Mouse (Mus musculus): Measurements from ENCODE around the gene Platr25. TPM values are rescaled to one million over a fixed set of nuclear protein-coding genes. Genes with fewer than 3 reads are reported as not detected.
"Not testable (repeated sequence)": the region's sequence is repeated elsewhere in the genome, so short reads cannot be mapped to it uniquely, and the experiment has no call there.

The Platr25 gene
- not detected in 2 replicates for total RNA-seq (2014; fragmentation: Nextera tagmentation)
- total RNA-seq (2017), result 0.29 and 0.49 TPM in 2 replicates
- polyA plus RNA-seq (2012), result not detected in 2 replicates

- DNase-seq (ENCODE audit: low spot score); H3K9me3 ChIP-seq (replicated peaks); ATAC-seq (ENCODE audit: extremely low read depth, insufficient number of reproducible peaks, low FRiP score, poor library complexity, severe bottlenecking); H3K27me3 ChIP-seq (ENCODE audit: insufficient read depth, low read length); H3K36me3 ChIP-seq (replicated peaks); H3K4me1 ChIP-seq (ENCODE audit: insufficient read depth, low read depth, low read length): not testable (repeated sequence)
- peak within 1 kb of the TSS; percentile 33; the same call in 1 of the 2 replicates for H3K4me3 ChIP-seq (ENCODE audit: low read depth, low read length)
Measured at GRCm38 (mm10) chr13:62760432-62761415, at the start of gene Platr25. Gene Platr25, minus strand, starts transcription at chr13:62760709.

GRCm38 (mm10) chr13:62807981-62808380 lies 47.5 kb upstream of the Platr25 start:
- ATAC-seq (ENCODE audit: extremely low read depth, insufficient number of reproducible peaks, low FRiP score, poor library complexity, severe bottlenecking); H3K4me3 ChIP-seq (ENCODE audit: low read depth, low read length); H3K9me3 ChIP-seq (replicated peaks); H3K4me1 ChIP-seq (ENCODE audit: insufficient read depth, low read depth, low read length); H3K36me3 ChIP-seq (replicated peaks); DNase-seq (ENCODE audit: low spot score); H3K27me3 ChIP-seq (ENCODE audit: insufficient read depth, low read length): not testable (repeated sequence)

- not testable (repeated sequence) for DNase-seq (ENCODE audit: low spot score); ATAC-seq (ENCODE audit: extremely low read depth, insufficient number of reproducible peaks, low FRiP score, poor library complexity, severe bottlenecking); H3K4me1 ChIP-seq (ENCODE audit: insufficient read depth, low read depth, low read length); H3K9me3 ChIP-seq (replicated peaks); H3K36me3 ChIP-seq (replicated peaks); H3K4me3 ChIP-seq (ENCODE audit: low read depth, low read length); H3K27me3 ChIP-seq (ENCODE audit: insufficient read depth, low read length)
Measured at GRCm38 (mm10) chr13:62786135-62786493, 25.6 kb upstream of the Platr25 start.

- not testable (repeated sequence) for DNase-seq (ENCODE audit: low spot score); H3K36me3 ChIP-seq (replicated peaks); H3K27me3 ChIP-seq (ENCODE audit: insufficient read depth, low read length); ATAC-seq (ENCODE audit: extremely low read depth, insufficient number of reproducible peaks, low FRiP score, poor library complexity, severe bottlenecking); H3K9me3 ChIP-seq (replicated peaks); H3K4me3 ChIP-seq (ENCODE audit: low read depth, low read length); H3K4me1 ChIP-seq (ENCODE audit: insufficient read depth, low read depth, low read length)
Measured at GRCm38 (mm10) chr13:62785199-62786134, 25.0 kb upstream of the Platr25 start, which contains the start of gene Gm5141. Gene Gm5141, minus strand, starts transcription at chr13:62785808.

GRCm38 (mm10) chr13:62763806-62764205 lies 3.3 kb upstream of the Platr25 start:
- H3K36me3 ChIP-seq (replicated peaks); DNase-seq (ENCODE audit: low spot score); H3K4me3 ChIP-seq (ENCODE audit: low read depth, low read length); H3K9me3 ChIP-seq (replicated peaks); H3K4me1 ChIP-seq (ENCODE audit: insufficient read depth, low read depth, low read length); ATAC-seq (ENCODE audit: extremely low read depth, insufficient number of reproducible peaks, low FRiP score, poor library complexity, severe bottlenecking); H3K27me3 ChIP-seq (ENCODE audit: insufficient read depth, low read length): not testable (repeated sequence)

- no peaks in the 10 kb centered on the region for H3K36me3 ChIP-seq (replicated peaks)
- no peak for TF ChIP-seq CTCF (IDR thresholded peaks at IDR 0.05; ENCODE audit: low read depth, low read length)
- TF ChIP-seq GATA1 (IDR thresholded peaks at IDR 0.05; ENCODE audit: borderline replicate concordance, low read length), result no peak
- no peak for TF ChIP-seq GATA2 (IDR thresholded peaks at IDR 0.05; ENCODE audit: borderline replicate concordance, low read depth, low read length)
- no peaks in the 10 kb centered on the region for H3K9me3 ChIP-seq (replicated peaks)
- H3K27me3 ChIP-seq (ENCODE audit: insufficient read depth, low read length), result no peaks in the 10 kb centered on the region
- no peak for DNase-seq (ENCODE audit: low spot score)
- ATAC-seq (ENCODE audit: extremely low read depth, insufficient number of reproducible peaks, low FRiP score, poor library complexity, severe bottlenecking), result no peak
- no peaks in the 10 kb centered on the region for H3K4me1 ChIP-seq (ENCODE audit: insufficient read depth, low read depth, low read length)
- no peak overlapping the region for H3K4me3 ChIP-seq (ENCODE audit: low read depth, low read length)
Measured at GRCm38 (mm10) chr13:62733322-62733721, 27.2 kb downstream of the Platr25 start.

GRCm38 (mm10) chr13:62712611-62713010 lies 47.9 kb downstream of the Platr25 start:
- not testable (repeated sequence) for H3K4me1 ChIP-seq (ENCODE audit: insufficient read depth, low read depth, low read length); DNase-seq (ENCODE audit: low spot score); H3K9me3 ChIP-seq (replicated peaks); H3K27me3 ChIP-seq (ENCODE audit: insufficient read depth, low read length); ATAC-seq (ENCODE audit: extremely low read depth, insufficient number of reproducible peaks, low FRiP score, poor library complexity, severe bottlenecking); H3K36me3 ChIP-seq (replicated peaks); H3K4me3 ChIP-seq (ENCODE audit: low read depth, low read length)

GRCm38 (mm10) chr13:62685287-62685648 lies 75.2 kb downstream of the Platr25 start:
- H3K27me3 ChIP-seq (ENCODE audit: insufficient read depth, low read length); H3K9me3 ChIP-seq (replicated peaks); H3K4me1 ChIP-seq (ENCODE audit: insufficient read depth, low read depth, low read length); ATAC-seq (ENCODE audit: extremely low read depth, insufficient number of reproducible peaks, low FRiP score, poor library complexity, severe bottlenecking); DNase-seq (ENCODE audit: low spot score); H3K36me3 ChIP-seq (replicated peaks); H3K4me3 ChIP-seq (ENCODE audit: low read depth, low read length): not testable (repeated sequence)

GRCm38 (mm10) chr13:62684608-62685286 lies 75.8 kb downstream of the Platr25 start:
- not testable (repeated sequence) for H3K36me3 ChIP-seq (replicated peaks); H3K27me3 ChIP-seq (ENCODE audit: insufficient read depth, low read length); DNase-seq (ENCODE audit: low spot score); H3K9me3 ChIP-seq (replicated peaks); H3K4me3 ChIP-seq (ENCODE audit: low read depth, low read length); ATAC-seq (ENCODE audit: extremely low read depth, insufficient number of reproducible peaks, low FRiP score, poor library complexity, severe bottlenecking); H3K4me1 ChIP-seq (ENCODE audit: insufficient read depth, low read depth, low read length)
